Mouse (Mus musculus): ENCODE measurements around the gene Gucd1. TPM values are rescaled to one million over a fixed set of nuclear protein-coding genes. Genes with fewer than 3 reads are reported as not detected.

Gucd1 gene
- polyA plus RNA-seq, 1 experiment from 2014 or later = 31.4 TPM

- Histone ChIP-seq H3K27ac (replicated peaks; ENCODE audit: low read depth, low read length) (no peak overlapping the region), H3K27me3 (ENCODE audit: control insufficient read depth, insufficient read depth, low read length) (peaks cover 10% of the 10 kb centered on the region), H3K36me3 (replicated peaks; ENCODE audit: control insufficient read depth, insufficient read depth, low read depth, low read length) (no peaks in the 10 kb centered on the region), H3K9ac (replicated peaks; ENCODE audit: low read length) (no peak overlapping the region; the same call in 1 of the 2 replicates), H3K4me2 (ENCODE audit: low read depth, low read length) (peak overlapping the region; percentile 97), H3K4me3 (ENCODE audit: low read depth, low read length) (peak overlapping the region; percentile 55; the same call in 1 of the 2 replicates), H3K9me3 (replicated peaks; ENCODE audit: control insufficient read depth, low read length) (no peaks in the 10 kb centered on the region), H3K4me1 (ENCODE audit: control insufficient read depth, insufficient read depth, low read length) (peaks cover 16% of the 10 kb centered on the region)
- WGBS = 5% methylated on average over 6 of the region's 6 CpGs
- ATAC-seq (replicated peaks; ENCODE audit: insufficient number of reproducible peaks, low FRiP score, low TSS enrichment, low read depth) (peak; percentile 13; the same call in 1 of the 2 replicates), DNase-seq (ENCODE audit: low spot score) (peak; percentile 31)
Measured at GRCm38 (mm10) chr10:75560549-75560899, 42.8 kb upstream of the Gucd1 start.

GRCm38 (mm10) chr10:75559676-75560548 is 42.1 kb upstream of the Gucd1 start, which contains the start of gene Lrrc75b:
Gene Lrrc75b (minus strand): TSS chr10:75560330.
- under 1% methylated on average over 73 of the region's 75 CpGs for WGBS
- Histone ChIP-seq H3K4me3 (ENCODE audit: low read depth, low read length) (peak within 1 kb of the TSS; percentile 55), H3K27ac (replicated peaks; ENCODE audit: low read depth, low read length) (no peak within 1 kb of the TSS), H3K9me3 (replicated peaks; ENCODE audit: control insufficient read depth, low read length) (no peaks in the 10 kb centered on the region), H3K4me1 (ENCODE audit: control insufficient read depth, insufficient read depth, low read length) (peaks cover 16% of the 10 kb centered on the region), H3K27me3 (ENCODE audit: control insufficient read depth, insufficient read depth, low read length) (peaks cover 10% of the 10 kb centered on the region), H3K4me2 (ENCODE audit: low read depth, low read length) (peak within 1 kb of the TSS; percentile 97), H3K36me3 (replicated peaks; ENCODE audit: control insufficient read depth, insufficient read depth, low read depth, low read length) (no peaks in the 10 kb centered on the region), H3K9ac (replicated peaks; ENCODE audit: low read length) (peak within 1 kb of the TSS; percentile 75)
- ATAC-seq (replicated peaks; ENCODE audit: insufficient number of reproducible peaks, low FRiP score, low TSS enrichment, low read depth) (peak; percentile 15; the same call in 1 of the 2 replicates), DNase-seq (ENCODE audit: low spot score) (peak; percentile 53)

- Histone ChIP-seq H3K4me3 (ENCODE audit: low read depth, low read length) (peak overlapping the region; percentile 55), H3K9me3 (replicated peaks; ENCODE audit: control insufficient read depth, low read length) (no peaks in the 10 kb centered on the region), H3K27ac (replicated peaks; ENCODE audit: low read depth, low read length) (no peak overlapping the region), H3K36me3 (replicated peaks; ENCODE audit: control insufficient read depth, insufficient read depth, low read depth, low read length) (no peaks in the 10 kb centered on the region), H3K4me1 (ENCODE audit: control insufficient read depth, insufficient read depth, low read length) (peaks cover 16% of the 10 kb centered on the region), H3K9ac (replicated peaks; ENCODE audit: low read length) (peak overlapping the region; percentile 75), H3K27me3 (ENCODE audit: control insufficient read depth, insufficient read depth, low read length) (peaks cover 10% of the 10 kb centered on the region), H3K4me2 (ENCODE audit: low read depth, low read length) (peak overlapping the region; percentile 97)
- no peak for ATAC-seq (replicated peaks; ENCODE audit: insufficient number of reproducible peaks, low FRiP score, low TSS enrichment, low read depth)
- 1% methylated on average over 14 of the region's 14 CpGs for WGBS
- peak; percentile 26 for DNase-seq (ENCODE audit: low spot score)
Measured at GRCm38 (mm10) chr10:75559041-75559675, 41.4 kb upstream of the Gucd1 start.

DNA sequence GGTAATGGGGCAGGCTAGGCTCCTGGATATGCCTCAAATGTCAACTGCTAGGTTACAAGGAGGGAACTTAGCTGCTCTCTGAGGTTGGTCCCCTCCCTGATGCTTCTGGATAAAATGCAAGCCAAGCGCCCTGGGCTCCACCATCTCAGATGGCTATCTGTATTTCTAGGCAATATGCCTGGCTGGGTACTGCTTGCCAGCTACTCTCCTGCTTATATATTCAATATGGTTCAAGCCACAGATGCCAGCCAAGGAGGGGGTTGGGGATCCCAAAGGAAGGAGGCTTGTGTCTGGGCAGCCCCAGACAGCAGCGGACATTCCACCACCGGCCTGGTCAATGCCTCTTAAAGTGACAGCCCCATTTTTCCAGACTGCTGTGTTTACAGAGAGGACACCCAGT is 40.7 kb upstream of the Gucd1 start:
- DNase-seq (ENCODE audit: low spot score) = no peak
- Histone ChIP-seq H3K9me3 (replicated peaks; ENCODE audit: control insufficient read depth, low read length) (no peaks in the 10 kb centered on the region), H3K9ac (replicated peaks; ENCODE audit: low read length) (no peak overlapping the region), H3K4me1 (ENCODE audit: control insufficient read depth, insufficient read depth, low read length) (peaks cover 16% of the 10 kb centered on the region), H3K4me2 (ENCODE audit: low read depth, low read length) (no peak overlapping the region), H3K27ac (replicated peaks; ENCODE audit: low read depth, low read length) (no peak overlapping the region), H3K4me3 (ENCODE audit: low read depth, low read length) (no peak overlapping the region), H3K36me3 (replicated peaks; ENCODE audit: control insufficient read depth, insufficient read depth, low read depth, low read length) (no peaks in the 10 kb centered on the region), H3K27me3 (ENCODE audit: control insufficient read depth, insufficient read depth, low read length) (peaks cover 10% of the 10 kb centered on the region)
- WGBS = 24% methylated on average over 3 of the region's 3 CpGs
- no peak for ATAC-seq (replicated peaks; ENCODE audit: insufficient number of reproducible peaks, low FRiP score, low TSS enrichment, low read depth)

GRCm38 (mm10) chr10:75556026-75556425 is 38.3 kb upstream of the Gucd1 start:
- no peak overlapping the region for H3K27ac ChIP-seq (replicated peaks; ENCODE audit: low read depth, low read length)
- no peak overlapping the region for H3K4me2 ChIP-seq (ENCODE audit: low read depth, low read length)
- H3K9ac ChIP-seq (replicated peaks; ENCODE audit: low read length) = no peak overlapping the region; the same call in 1 of the 2 replicates
- peaks cover 9% of the 10 kb centered on the region for H3K27me3 ChIP-seq (ENCODE audit: control insufficient read depth, insufficient read depth, low read length)
- H3K4me3 ChIP-seq (ENCODE audit: low read depth, low read length) = no peak overlapping the region
- H3K4me1 ChIP-seq (ENCODE audit: control insufficient read depth, insufficient read depth, low read length) = peaks cover 16% of the 10 kb centered on the region
- no peaks in the 10 kb centered on the region for H3K36me3 ChIP-seq (replicated peaks; ENCODE audit: control insufficient read depth, insufficient read depth, low read depth, low read length)
- WGBS = 30% methylated on average over 9 of the region's 9 CpGs
- ATAC-seq (replicated peaks; ENCODE audit: insufficient number of reproducible peaks, low FRiP score, low TSS enrichment, low read depth) (no peak), DNase-seq (ENCODE audit: low spot score) (no peak)
- no peaks in the 10 kb centered on the region for H3K9me3 ChIP-seq (replicated peaks; ENCODE audit: control insufficient read depth, low read length)

DNA sequence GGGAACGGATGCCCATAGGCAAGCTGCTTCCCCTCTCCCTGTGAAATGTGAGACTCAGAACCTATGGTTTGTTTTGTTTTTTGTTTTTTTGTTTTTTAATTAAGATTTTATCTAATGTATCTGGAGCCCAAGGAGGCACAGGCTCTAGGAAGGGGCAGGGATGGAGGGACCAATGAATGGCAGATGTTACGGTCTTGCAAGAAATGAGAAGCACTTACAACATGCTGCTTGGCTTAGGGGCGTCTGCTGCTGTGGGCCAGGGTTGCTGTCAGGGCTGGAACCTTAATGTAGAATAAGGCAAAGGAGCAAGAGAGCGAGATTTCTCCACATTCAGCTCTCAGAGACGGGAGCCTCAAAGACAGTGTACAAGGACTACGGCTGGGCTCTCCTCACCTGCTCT is 37.8 kb upstream of the Gucd1 start:
- no peak overlapping the region; the same call in 1 of the 2 replicates for H3K9ac ChIP-seq (replicated peaks; ENCODE audit: low read length)
- no peak for ATAC-seq (replicated peaks; ENCODE audit: insufficient number of reproducible peaks, low FRiP score, low TSS enrichment, low read depth)

DNA sequence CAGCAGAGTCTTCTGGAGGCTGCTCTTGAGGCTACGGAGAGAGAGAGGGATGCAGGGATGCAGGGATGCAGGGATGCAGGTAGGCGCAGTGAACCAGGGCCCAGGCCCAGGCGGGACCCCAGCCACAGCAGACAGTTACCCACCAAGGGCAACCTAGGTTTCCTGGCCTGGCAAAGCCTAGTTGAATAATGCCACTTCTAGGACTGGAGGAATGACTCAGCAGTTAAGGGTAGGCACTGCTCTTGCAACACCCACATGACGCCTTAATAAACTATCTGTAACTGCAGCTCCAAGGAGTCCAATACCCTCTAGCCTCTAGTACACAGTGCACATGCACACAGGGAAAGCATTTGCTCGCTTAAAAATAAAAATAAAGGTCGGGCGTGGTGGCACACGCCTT is 36.3 kb upstream of the Gucd1 start:
- Histone ChIP-seq H3K9me3 (replicated peaks; ENCODE audit: control insufficient read depth, low read length) (no peaks in the 10 kb centered on the region), H3K27ac (replicated peaks; ENCODE audit: low read depth, low read length) (no peak overlapping the region), H3K4me3 (ENCODE audit: low read depth, low read length) (no peak overlapping the region), H3K36me3 (replicated peaks; ENCODE audit: control insufficient read depth, insufficient read depth, low read depth, low read length) (no peaks in the 10 kb centered on the region), H3K9ac (replicated peaks; ENCODE audit: low read length) (no peak overlapping the region), H3K27me3 (ENCODE audit: control insufficient read depth, insufficient read depth, low read length) (peaks cover under 1% of the 10 kb centered on the region; the same call in 1 of the 2 replicates), H3K4me2 (ENCODE audit: low read depth, low read length) (no peak overlapping the region), H3K4me1 (ENCODE audit: control insufficient read depth, insufficient read depth, low read length) (peaks cover 6% of the 10 kb centered on the region)
- DNase-seq (ENCODE audit: low spot score) = no peak
- 94% methylated on average over 8 of the region's 8 CpGs for WGBS
- no peak for ATAC-seq (replicated peaks; ENCODE audit: insufficient number of reproducible peaks, low FRiP score, low TSS enrichment, low read depth)

More for the DNA sequence above, 37.8 kb upstream of the Gucd1 start:
- Histone ChIP-seq H3K27ac (replicated peaks; ENCODE audit: low read depth, low read length) (no peak overlapping the region), H3K36me3 (replicated peaks; ENCODE audit: control insufficient read depth, insufficient read depth, low read depth, low read length) (no peaks in the 10 kb centered on the region), H3K4me2 (ENCODE audit: low read depth, low read length) (no peak overlapping the region), H3K4me3 (ENCODE audit: low read depth, low read length) (no peak overlapping the region), H3K27me3 (ENCODE audit: control insufficient read depth, insufficient read depth, low read length) (peaks cover 8% of the 10 kb centered on the region), H3K4me1 (ENCODE audit: control insufficient read depth, insufficient read depth, low read length) (peaks cover 12% of the 10 kb centered on the region), H3K9me3 (replicated peaks; ENCODE audit: control insufficient read depth, low read length) (no peaks in the 10 kb centered on the region)
- 57% methylated on average over 6 of the region's 6 CpGs for WGBS
- no peak for DNase-seq (ENCODE audit: low spot score)
